Mouse (Mus musculus) erythroblast, embryonic 14.5 days (primary cell): ENCODE measurements around the gene Zbtb22.

Experiments used
- GATA1 ChIP-seq: IDR thresholded peaks from 2 replicates; pipeline ENCODE4 v1.6.1; 2012; ENCODE audit warnings: low read length, inconsistent platforms, mixed read lengths
- TAL1 ChIP-seq: IDR thresholded peaks from 3 replicates; pipeline ENCODE4 v1.6.1; 2012; ENCODE audit warnings: low read length, inconsistent platforms, mixed read lengths

DNA sequence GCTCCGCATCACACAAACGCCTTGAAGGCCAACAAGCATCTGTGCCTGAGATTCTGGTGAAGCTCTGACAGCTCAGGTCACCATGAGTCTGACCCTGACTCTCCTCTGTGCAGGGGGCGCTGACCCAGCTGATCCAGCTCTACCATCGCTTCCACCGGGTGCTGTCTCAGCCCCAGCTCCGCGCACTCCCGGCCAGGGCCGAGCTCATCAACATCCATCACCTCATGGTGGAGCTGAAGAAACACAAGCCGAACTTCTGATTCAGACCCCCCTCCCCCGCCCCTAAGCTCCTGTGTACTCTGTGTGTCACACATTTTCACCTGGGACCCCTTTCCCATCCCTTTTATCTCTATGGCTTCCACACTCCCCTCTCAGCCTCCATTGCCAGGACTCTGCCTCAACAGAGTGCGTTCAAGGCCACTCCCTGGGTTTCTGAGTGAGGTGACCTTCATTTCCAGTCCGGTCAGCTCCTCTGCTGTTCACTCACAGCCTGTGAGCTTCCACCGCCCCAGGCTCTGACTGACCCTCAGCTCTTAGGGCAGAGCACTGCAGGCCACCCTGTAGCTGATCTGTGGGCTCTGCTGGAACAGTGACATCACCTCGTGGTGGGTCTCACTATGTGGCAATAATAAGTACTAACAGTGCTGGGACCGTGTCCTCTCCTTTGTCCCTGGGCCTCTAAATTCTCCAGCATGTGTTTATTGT lies 50.3 kb downstream of the Zbtb22 start:
- TF ChIP-seq GATA1 (no peak), TAL1 (no peak)
